Mouse (Mus musculus) stomach, postnatal 0 days (tissue): ENCODE measurements around the gene Cdh23. TPM values are rescaled to one million over a fixed set of nuclear protein-coding genes. Genes with fewer than 3 reads are reported as not detected.

Experiments
- ATAC-seq: fragments of 200-750 bp; cut with Nextera tagmentation; 2 replicates; pipeline ENCODE4 v1.8.0; 2017; ENCODE audit not compliant: low FRiP score, low TSS enrichment
- DNase-seq: peaks from one replicate; pipeline ENCODE4 v3.0.0-alpha.2; 2016; ENCODE audit warnings: low spot score
- H3K27ac ChIP-seq: fragments of 300-500 bp; sonication (generic); replicated peaks from 2 replicates; pipeline ENCODE4 v1.5.1; 2014; ENCODE audit warnings: mild to moderate bottlenecking, control low read depth
- H3K27me3 ChIP-seq: fragments of 300-500 bp; sonication (generic); 2 replicates; pipeline ENCODE4 v1.6.1; 2014; ENCODE audit warnings: low read length; ENCODE audit not compliant: control insufficient read depth, insufficient read depth
- H3K36me3 ChIP-seq: fragments of 300-500 bp; sonication (generic); 2 replicates; pipeline ENCODE4 v1.6.1; 2014; ENCODE audit warnings: low read length, mixed read lengths; ENCODE audit not compliant: control insufficient read depth, insufficient read depth
- H3K4me1 ChIP-seq: fragments of 300-500 bp; sonication (generic); replicated peaks from 2 replicates; pipeline ENCODE4 v1.6.1; 2014; ENCODE audit warnings: antibody characterized with exemption; ENCODE audit not compliant: control insufficient read depth, insufficient read depth
- H3K4me2 ChIP-seq: fragments of 300-500 bp; sonication (generic); replicated peaks from 2 replicates; pipeline ENCODE4 v1.6.1; 2014; ENCODE audit warnings: low read depth, mild to moderate bottlenecking, control low read depth, moderate library complexity
- H3K4me3 ChIP-seq: fragments of 300-500 bp; sonication (generic); 2 replicates; pipeline ENCODE4 v1.5.1; 2014; ENCODE audit warnings: low read depth, low read length, control low read depth
- H3K9ac ChIP-seq: fragments of 300-500 bp; sonication (generic); 2 replicates; pipeline ENCODE4 v1.6.1; 2014; ENCODE audit warnings: mild to moderate bottlenecking, low read length, control low read depth, mixed read lengths
- H3K9me3 ChIP-seq: fragments of 300-500 bp; sonication (generic); 2 replicates; pipeline ENCODE4 v1.6.1; 2016; ENCODE audit warnings: low read length; ENCODE audit not compliant: control insufficient read depth
- CTCF ChIP-seq: IDR thresholded peaks from 2 replicates; pipeline ENCODE4 v1.5.1; 2016; ENCODE audit warnings: antibody characterized with exemption, low read depth, mild to moderate bottlenecking, moderate library complexity
- EP300 ChIP-seq: optimal IDR thresholded peaks from 2 replicates; pipeline ENCODE3; 2016; ENCODE audit warnings: antibody characterized with exemption
- WGBS: fragments of 180-500 bp; shearing (Covaris S2); extraction: QIAGEN DNeasy Blood & Tissue Kit; methylation state at CpG from one replicate; pipeline ENCODE4 v1.1.7; 2014; 5-methylcytosine and 5-hydroxymethylcytosine counted together
- polyA plus RNA-seq: library from polyadenylated mRNA; unstranded; fragments of >200 nt; fragmentation: Nextera tagmentation; extraction: Ambion mirVana; gene quantifications from 2 replicates; pipeline ENCODE4 v1.2.1, GENCODE M21; 2015

The Cdh23 gene
- polyA plus RNA-seq, 1 experiment from 2014 or later = 0.18 TPM

DNA sequence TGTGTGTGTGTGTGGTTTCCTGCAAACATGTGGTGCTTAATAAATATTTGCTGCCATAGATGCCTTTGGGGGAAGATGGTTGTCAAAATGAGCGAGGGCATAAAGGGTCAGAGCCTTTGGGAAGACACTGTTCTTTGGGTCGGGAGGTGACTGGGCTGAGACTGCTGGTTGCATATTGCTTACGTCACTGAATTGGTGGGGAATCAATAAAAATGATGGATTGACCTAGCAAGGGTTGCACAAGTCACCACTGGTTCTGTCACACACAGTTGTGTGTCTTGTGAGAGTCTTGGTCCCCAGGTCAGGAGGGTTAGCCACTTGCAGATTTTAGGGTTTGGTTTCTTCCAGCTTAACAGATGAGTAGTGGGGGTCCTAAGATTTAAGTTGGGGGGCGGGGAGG, 19.0 kb downstream of the Cdh23 start:
- no peak overlapping the region for H3K4me3 ChIP-seq
- no peaks in the 10 kb centered on the region for H3K4me1 ChIP-seq
- 57% methylated on average over 4 of the region's 4 CpGs for WGBS
- H3K36me3 ChIP-seq = no peaks in the 10 kb centered on the region
- no peak for ATAC-seq
- TF ChIP-seq EP300 (no peak), CTCF (no peak)
- no peak overlapping the region for H3K4me2 ChIP-seq
- H3K27ac ChIP-seq = no peak overlapping the region
- H3K27me3 ChIP-seq = no peaks in the 10 kb centered on the region
- no peak for DNase-seq
- no peaks in the 10 kb centered on the region for H3K9me3 ChIP-seq
- no peak overlapping the region for H3K9ac ChIP-seq

DNA sequence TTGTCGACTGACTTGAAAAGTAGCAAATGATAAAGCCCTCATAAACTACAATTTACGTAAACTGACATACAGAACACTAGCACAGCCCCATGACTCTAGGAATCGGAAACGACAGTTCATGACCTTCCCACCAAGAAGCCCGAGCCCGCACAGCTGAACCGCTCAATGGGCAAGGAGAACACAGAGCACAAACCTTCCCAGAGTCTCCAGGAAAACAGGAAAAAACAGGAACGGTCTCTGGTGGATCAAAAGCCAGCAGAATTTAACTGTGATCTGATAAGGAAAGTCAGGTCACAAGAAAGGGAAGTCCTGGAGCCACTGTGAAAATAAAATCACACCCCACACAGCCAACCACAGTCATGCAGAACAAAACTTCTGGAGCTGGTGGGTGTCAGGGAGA, 26.1 kb downstream of the Cdh23 start:
- H3K4me1 ChIP-seq = no peaks in the 10 kb centered on the region
- 69% methylated on average over 8 of the region's 8 CpGs for WGBS
- H3K36me3 ChIP-seq = no peaks in the 10 kb centered on the region

DNA sequence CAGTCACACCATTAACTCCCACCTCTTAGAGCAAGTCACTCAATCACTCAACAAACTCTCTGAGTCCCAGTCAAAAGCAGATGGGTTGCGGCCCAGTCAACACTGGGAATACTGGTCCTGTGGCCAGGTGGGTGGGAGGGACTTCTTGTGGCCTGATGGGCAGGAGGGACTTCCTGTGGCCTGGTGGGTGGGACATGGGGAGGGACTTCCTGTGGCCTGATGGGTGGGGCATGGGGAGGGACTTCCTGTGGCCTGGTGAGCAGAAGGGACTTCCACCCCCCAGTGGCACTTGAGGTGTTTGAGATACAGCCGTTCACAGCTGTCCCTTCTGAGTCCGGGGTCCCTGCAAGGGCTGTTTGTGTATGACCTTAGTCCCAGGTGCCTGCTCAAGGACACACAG, 27.7 kb downstream of the Cdh23 start:
- no peak for ATAC-seq
- 79% methylated on average over 3 of the region's 3 CpGs for whole genome bisulfite sequencing

More for the DNA sequence above, 26.1 kb downstream of the Cdh23 start:
- DNase-seq (no peak), ATAC-seq (no peak)
- Histone ChIP-seq H3K4me3 (no peak overlapping the region), H3K9ac (no peak overlapping the region), H3K27me3 (no peaks in the 10 kb centered on the region), H3K27ac (no peak overlapping the region), H3K9me3 (no peaks in the 10 kb centered on the region), H3K4me2 (no peak overlapping the region)
- TF ChIP-seq EP300 (no peak), CTCF (no peak)

DNA sequence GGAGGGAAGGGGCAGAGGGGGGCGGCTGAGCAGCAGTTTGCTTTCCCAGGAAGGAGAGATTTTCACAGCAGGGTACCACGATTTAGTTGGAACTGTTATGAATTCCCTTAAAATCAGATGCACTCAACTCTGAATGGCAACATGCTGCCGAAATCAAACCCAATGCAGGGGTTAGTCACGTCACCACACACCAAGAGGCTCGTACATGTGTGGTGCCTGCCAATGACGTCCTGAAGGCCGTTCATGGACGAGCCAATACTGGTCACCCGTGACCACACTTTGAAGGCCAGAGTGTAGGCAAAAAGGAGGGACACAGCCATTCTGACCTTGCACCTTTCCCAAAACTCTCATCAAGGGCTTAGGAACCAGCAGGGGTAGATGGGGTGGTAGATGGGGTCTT, 35.3 kb downstream of the Cdh23 start:
- 82% methylated on average over 9 of the region's 9 CpGs for WGBS
- Histone ChIP-seq H3K9ac (no peak overlapping the region), H3K4me1 (no peaks in the 10 kb centered on the region), H3K27ac (no peak overlapping the region), H3K4me2 (no peak overlapping the region), H3K27me3 (no peaks in the 10 kb centered on the region), H3K4me3 (no peak overlapping the region), H3K9me3 (no peaks in the 10 kb centered on the region), H3K36me3 (no peaks in the 10 kb centered on the region)
- no peak for TF ChIP-seq CTCF
- TF ChIP-seq EP300 = no peak
- DNase-seq (no peak), ATAC-seq (no peak)

More for the DNA sequence above, 27.7 kb downstream of the Cdh23 start:
- Histone ChIP-seq H3K27me3 (no peaks in the 10 kb centered on the region), H3K4me3 (no peak overlapping the region), H3K4me2 (no peak overlapping the region), H3K27ac (no peak overlapping the region), H3K9me3 (no peaks in the 10 kb centered on the region), H3K4me1 (no peaks in the 10 kb centered on the region), H3K36me3 (no peaks in the 10 kb centered on the region), H3K9ac (no peak overlapping the region)
- DNase-seq = no peak
- no peak for TF ChIP-seq EP300
- TF ChIP-seq CTCF = no peak

DNA sequence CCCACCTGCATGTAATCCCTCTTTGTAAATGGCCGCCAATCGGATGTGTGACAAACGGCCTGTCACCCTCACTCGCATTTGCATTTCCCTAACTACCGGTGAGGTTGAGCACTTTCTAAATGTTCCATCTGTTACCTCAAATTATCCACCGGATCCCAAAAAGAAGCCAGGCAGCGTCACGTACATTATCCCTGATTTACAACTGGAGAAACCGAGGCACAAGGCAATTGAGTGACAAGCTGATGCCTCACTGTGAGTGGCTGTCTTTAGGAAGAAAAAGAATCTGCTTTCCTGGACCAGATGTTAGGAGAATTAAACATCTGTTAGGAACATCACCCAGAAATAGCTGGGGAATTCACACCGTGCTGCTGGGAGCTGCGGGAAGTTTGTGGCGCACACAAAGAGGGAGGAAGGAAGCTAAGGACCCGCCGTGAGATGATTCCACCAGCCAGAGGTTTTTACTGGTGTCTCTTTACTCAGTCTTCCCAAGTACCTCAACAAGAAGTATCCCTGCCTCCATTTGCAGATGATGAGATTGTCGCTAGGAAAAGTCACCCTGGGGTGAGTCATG, 36.8 kb downstream of the Cdh23 start:
- Histone ChIP-seq H3K27ac (no peak overlapping the region), H3K4me2 (no peak overlapping the region), H3K4me3 (no peak overlapping the region), H3K36me3 (no peaks in the 10 kb centered on the region), H3K4me1 (no peaks in the 10 kb centered on the region), H3K9ac (no peak overlapping the region), H3K27me3 (no peaks in the 10 kb centered on the region), H3K9me3 (no peaks in the 10 kb centered on the region)
- no peak for DNase-seq
- whole genome bisulfite sequencing = 53% methylated on average over 15 of the region's 15 CpGs
- ATAC-seq = no peak
- TF ChIP-seq CTCF = no peak
- TF ChIP-seq EP300 = no peak

DNA sequence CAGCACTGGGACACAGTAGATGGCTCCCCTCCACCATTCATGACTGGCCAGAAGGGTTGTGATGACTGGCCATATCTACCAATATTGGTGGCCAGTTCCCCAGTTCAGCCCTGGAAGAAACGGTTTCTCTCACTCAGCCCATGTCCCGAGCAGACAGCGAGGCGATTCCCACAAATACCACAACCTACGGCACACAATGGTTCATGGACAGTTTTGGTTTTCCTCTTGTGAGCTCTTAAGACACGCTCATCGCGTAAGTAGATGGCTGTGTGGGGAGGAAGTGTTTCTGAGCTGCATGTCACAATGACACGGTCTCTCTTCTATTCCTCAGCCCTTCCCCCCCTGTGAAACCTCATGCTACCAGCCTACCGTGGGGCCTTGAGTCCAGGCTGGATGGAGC, 38.1 kb downstream of the Cdh23 start:
- ATAC-seq = no peak
- WGBS = 88% methylated on average over 10 of the region's 10 CpGs
- H3K27ac ChIP-seq = no peak overlapping the region
- H3K4me1 ChIP-seq = no peaks in the 10 kb centered on the region
- TF ChIP-seq EP300 (no peak), CTCF (no peak)
- no peaks in the 10 kb centered on the region for H3K9me3 ChIP-seq
- H3K4me3 ChIP-seq = no peak overlapping the region
- no peak overlapping the region for H3K9ac ChIP-seq
- no peak overlapping the region for H3K4me2 ChIP-seq
- DNase-seq = no peak
- H3K36me3 ChIP-seq = no peaks in the 10 kb centered on the region
- no peaks in the 10 kb centered on the region for H3K27me3 ChIP-seq
